Mouse (Mus musculus) embryo, embryonic 11.5 days (tissue): ENCODE measurements around the gene Ston2.

Source experiments
- DNase-seq: peaks from one replicate; pipeline ENCODE4 v3.0.0-alpha.2; 2012; ENCODE audit warnings: low read depth, low spot score

Ston2 gene

DNA sequence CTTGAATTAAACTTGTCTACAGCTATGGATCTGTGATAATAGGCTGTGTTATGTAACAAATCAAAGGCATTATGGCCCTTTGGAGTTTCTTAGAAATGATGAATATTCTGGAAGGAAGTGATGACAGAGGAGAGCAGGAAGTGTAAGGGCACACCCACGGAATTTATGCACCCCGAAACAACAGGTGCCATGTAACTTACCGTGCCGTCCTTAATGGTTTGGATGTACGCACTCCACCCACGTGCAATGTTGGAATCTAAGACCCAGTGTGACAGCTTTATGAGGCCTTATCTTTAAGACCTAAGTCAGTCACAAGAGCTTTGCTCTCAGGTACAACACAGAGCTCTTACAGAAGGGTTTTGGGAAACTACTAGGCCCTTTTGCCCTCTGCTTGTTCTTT lies 124.9 kb downstream of the Ston2 start:
- DNase-seq, result no peak

DNA sequence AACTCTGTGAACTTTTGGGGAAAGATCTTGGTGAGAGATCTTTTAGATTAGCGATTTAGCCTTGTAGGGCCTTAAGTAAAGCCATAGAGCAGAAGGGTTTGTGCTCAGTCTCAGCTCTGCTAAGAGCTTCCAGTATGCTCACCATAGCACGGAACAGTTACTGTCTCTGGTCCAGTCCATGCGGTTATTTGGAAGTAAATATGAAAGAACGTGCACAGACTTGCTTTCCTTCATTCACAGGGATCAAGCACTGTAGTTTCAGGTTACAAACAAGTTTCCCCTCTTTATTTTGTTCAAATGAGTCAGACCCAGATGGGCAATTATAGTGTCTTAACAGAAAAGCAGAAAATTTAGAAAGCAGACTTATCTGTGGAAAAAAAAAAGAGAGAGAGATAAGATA lies 125.3 kb downstream of the Ston2 start:
- no peak for DNase-seq

DNA sequence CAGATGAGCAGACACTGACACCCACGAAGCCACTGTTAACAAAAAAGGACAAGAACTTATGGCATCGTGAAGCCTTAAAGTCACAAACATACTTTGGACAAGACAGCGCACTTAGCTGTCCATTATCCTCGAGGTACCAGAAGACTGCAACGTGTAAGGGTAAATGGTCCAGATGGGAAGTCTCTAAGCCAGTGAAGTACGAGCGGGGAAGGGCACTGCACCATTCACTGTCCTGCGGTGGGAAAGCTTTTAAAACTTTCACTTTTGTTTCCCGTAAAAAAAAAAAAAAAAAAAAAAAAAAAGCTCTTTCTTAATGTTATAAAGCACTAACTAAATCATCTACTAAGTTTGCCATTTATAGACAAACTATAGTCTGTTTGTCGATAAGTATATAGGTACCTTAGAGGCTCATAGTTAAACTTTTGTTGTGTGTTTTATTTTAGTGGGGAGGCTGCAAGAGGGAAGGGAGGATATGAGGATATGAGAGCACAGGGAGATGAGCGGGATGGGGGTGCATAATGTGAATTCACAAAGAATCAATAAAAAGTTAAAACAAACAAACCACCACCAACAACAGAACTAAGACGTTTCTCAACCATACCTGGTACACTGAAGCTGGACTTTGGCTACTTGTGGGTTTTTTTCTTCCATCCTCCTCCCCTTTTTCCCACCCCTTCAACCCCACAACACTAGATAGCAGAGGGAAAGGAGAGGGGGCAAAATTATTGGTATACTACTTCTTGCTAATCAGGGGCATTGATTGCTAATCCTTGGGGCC lies 127.4 kb downstream of the Ston2 start:
- no peak for DNase-seq

DNA sequence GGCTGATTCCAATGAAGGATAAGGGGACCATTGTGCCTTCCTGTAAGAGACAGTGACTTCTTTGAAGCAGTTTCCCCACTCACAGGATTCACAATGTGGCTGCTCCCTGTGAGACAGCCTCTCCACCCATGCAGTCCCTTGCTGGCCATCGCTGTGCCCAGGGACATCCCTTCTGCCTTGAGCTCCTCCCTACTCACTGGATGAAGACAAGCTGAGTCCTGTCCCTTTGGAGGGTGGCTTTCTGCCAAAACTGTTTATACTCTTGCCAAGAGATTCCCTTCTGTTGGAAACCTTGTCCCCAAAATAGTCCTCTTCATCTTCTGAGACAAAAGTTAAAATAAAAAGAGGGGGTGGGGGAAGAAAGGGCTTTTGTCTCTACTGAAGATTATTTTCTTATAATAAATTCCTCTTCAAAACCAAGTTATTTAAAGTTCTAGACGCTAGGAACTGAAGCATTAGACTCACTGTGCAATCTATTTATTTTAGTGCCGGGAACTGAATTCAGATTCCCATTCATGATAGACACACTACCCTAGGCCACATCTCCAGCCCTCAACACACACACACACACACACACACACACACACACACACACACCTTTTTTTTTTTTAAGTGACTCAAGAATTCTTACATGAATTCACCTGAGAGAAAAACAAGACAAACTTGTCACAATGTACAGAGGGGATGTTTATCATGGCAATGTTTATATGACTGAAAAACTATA lies 133.6 kb downstream of the Ston2 start:
- no peak for DNase-seq

DNA sequence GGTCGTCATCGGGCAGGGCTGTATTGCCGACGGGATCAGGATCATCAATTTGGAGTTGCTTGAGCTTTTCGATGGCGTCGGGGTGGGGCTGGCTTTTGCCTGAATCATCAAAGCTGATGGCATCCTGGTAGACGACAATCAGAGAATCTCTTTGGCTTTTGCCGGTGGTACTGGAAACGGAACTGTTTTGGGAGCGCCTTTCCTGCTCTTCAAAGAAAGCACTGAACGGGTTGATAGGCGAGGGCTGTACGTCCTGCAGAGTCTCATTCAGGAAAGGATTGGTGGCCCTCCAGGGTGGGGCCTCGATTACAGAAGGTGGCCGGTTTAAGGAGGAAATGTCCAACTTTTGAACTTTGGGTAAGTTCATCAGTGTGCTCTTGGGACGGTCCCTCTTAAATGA lies 139.8 kb downstream of the Ston2 start:
- DNase-seq, result no peak

DNA sequence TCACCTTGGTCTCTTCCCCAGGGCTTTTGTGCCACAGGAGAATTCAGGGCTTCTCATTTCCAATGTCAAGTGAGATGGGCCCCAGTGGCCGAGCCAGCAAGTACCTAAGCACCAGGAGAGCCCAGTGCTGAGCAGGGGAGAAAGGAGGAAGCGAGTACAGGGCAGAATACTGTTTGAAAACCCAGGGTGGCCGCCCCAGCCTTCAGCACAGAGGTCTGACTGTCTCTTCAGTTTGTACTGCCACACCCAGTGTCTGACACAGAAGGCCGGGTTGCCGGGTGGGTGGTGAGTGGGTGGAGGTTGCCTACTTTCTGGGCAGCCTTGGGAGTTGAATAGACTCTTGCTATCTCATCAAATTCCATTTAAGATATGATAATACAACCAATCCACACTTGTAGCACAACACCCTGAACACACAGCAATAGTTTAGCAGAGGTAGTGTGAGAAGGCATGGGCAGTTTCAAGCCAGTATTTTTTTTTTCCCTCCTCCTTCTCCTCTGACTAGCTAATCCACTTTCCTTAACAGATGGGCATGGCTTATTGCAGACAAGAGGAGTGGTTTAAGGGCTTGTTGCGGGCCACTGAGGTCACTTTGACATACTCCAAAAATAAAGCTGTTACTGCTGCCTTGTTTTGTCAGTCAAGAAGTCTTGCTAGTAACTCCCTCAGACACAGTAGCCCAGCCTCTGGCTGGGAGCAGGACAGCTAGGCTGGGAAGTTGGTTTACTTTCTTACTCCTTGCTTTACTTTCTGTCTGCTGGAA lies 142.6 kb downstream of the Ston2 start:
- no peak for DNase-seq

DNA sequence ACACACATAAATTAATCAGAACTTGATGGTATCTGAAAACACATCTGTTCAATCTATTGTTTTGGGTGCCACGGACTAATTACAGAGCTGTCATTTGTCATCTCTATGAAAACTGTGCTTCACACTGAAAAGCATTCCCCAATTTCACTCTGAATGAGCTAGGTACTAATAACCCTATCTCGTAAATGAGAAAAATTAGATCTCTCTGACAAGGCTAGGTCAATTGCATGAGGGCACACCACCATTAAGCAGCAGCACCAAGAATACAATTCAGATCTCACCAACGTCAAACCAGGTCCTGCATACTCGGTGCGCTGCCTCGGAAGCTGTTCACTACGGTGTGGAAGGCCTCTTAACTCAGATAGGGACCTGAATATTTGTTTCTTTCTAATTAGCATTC lies 145.0 kb downstream of the Ston2 start:
- no peak for DNase-seq

DNA sequence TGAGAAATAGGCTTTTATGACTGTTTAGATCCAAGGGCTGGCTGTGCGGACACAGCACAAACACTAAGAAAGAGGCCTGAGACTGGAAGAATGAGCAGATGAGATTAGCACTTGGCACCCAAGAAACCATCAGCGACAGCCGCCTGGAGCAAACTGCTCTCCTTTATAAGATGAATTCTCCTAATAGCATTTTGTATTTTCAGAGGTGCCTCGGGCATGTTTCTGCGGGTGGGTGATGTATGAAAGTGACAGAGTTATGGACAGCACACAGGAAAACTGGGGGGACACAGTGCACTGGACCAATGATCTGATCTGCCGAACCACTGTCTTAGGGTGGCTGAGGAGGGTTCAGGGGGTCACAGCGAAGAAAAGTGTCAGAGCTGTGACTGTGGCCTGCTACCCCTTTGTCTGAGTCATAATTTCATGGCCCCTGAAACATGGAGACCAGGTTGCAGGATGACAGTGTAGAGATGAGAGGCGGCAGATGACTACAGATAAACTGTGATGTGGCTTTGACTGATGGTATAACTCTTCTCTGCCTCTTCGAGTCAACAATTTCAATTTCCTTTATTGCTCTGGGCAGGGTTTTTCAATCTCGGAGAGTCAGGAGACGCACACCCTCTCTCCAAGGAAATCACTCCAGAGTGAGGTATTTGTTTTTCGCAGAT lies 145.6 kb downstream of the Ston2 start:
- no peak for DNase-seq

DNA sequence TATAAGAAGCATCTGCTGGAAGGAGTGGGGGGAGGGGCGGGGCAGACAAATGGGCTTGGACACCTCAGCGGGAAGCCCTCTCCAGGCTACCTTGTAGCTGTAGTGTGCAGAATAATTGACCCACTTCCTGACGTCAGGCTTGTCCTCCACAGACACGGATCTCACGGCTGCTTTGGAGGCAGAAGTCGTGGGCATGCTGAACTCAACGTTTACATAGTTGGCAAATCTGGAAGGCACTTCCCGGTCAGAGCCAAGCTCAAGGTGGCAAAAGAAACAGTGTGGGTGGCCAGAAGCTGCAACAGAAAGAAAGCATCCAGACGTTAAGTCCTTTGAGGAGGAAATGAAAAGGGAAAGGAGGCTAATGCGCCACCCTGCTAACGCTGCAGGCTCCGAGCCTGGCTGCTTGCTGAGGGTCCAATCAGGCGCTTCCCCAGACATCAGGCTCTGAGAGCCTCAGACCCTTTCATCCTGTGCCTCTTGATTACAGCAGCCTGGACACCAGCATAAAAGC lies 146.5 kb downstream of the Ston2 start:
- DNase-seq, result no peak

DNA sequence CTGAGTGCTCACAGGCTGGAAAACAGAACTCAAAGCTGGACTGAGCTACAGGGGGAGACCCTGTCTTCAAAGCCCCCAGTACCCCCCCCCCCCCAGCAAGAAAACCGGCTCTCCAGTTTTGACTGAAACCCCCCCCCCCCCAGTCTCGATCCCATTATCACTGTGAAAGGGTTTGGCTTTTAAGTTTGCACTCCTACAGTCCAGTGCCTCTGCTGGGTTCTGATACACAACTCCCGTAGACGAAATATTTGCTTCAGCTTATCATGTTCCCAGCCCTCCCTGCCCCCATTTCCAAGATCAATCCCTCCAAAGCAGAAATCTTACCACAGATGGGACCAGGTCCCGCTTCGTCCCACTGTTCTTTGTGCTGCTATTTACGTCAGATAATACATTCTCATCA lies 147.1 kb downstream of the Ston2 start:
- DNase-seq, result no peak

DNA sequence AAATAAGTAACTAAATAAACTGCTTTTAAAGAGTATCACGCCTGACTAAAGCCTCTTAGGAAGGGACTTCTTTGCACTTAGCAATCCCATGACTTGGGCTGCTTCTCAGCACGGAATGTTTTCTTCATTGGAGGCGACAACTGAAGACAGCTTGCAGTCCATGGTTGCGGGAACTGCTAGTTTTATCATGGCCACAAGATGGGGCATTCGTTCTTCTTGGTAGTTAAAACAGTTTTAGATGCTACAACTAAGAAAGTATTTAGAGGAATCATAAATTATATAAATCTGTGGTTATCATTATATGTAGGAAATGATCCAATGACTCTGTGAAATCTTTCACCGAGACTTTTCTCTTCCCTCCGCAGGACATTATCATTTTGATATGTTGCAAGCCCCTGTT lies 147.5 kb downstream of the Ston2 start:
- DNase-seq, result peak; percentile 40

DNA sequence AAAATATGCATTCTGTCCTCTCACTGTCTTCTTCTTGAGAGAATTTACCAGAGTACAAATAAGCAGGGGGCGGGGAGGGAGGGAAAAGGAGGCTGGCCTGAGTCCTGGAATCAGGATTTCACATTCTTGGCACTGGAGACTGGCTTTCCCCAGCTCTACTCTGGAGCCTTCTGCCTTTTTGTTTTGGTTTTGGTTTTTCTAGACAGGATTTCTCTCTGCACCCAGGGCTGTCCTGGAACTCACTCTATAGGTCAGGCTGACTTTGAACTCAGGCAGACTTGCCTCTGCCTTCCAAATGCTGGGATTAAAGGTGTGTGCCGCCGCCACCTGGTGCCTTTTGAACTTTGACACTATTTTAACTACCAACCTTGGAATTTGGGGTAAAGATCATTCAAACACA lies 149.8 kb downstream of the Ston2 start:
- no peak for DNase-seq

DNA sequence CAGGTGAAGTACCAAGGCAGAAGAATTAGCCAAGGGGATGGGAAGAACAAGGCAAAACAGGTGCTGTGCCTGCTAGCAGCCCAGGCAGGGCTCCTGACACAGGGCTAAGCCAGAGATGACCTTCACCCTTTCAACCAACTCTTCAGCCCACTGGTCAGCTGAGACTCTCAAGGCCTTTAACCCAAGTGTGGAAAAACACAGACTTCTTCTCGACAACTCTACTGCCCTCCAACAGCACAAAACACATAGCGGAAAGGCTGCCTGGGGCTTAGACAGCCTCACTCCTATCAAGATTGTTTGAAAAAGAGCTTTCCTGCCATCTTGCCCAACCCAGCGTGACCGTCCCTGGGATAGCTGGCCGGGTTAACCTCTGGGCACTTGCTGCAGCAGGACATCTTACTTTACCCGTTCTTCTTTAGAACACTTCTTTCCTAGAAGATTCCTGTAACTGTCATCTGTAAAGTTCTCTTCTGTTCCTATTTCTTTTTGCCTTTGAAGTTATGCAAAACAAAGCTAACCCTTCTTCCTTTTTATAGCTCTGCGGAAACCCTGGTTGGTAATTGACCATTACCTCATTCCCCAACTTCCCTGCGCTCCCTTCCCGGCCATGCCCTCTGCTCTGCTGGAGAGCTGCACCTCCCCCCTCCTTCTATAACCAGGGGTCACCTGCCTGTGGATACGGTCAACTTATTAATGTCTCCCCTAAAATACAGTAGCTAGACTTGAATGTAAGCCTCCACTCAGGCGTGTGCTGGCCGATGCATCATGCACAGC lies 150.9 kb downstream of the Ston2 start:
- DNase-seq, result no peak

DNA sequence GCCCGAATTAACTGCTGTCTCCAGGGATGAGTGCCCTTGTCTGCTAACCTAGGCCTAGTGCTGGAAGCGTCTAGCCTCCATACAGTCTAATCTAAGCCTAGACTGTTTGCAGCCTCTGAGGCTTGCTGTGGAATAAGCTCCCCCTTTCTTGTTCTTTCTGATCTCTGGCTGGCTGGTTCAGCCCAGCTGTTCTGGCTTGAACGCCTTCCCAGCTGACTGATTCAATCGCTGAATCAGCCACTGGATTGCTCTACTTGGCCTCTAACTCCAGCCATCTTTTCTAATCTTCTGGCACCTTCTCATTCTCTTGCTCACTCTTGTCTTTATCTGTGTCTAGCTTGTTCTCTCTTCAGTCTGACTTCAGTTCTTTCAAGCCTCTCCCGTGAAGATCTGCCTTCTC lies 161.7 kb downstream of the Ston2 start:
- no peak for DNase-seq

DNA sequence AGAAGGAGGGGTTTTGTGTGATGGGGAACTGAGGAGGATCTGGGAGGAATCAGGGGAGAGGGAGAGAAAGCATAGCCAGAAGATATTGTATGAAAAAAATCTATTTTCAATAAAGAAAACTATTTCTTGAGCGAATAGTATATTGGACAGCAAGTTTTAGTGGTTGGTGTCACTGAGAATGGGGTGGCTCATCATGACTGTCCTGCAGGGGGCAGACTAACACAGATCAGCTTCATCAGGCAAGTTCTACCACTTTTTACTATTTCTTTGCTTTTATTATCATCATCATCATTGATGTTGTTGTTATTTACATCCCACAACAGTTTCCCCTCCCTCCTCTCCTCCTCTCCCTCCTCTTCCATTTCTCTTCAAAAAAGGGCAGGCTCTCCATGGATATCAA lies 163.2 kb downstream of the Ston2 start:
- no peak for DNase-seq

DNA sequence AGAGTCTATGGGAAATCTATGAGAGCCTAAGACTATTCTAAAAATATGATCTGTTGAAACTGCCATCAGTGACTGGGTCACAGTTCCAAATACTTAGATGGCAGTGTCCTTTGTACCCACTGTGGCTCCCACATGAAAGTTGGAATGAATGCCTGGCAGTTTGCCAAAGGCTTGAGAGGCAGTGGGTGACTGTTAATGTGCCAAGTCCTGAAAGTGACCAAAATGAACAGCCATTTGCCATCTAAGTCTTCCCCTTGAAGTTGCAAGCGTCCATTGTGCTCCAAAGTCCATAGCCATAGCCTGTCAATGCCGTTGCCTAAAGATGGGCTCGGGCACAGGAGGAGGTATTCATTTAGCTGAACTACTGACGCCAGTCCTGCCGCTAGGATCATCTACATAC lies 178.8 kb downstream of the Ston2 start:
- DNase-seq, result no peak

DNA sequence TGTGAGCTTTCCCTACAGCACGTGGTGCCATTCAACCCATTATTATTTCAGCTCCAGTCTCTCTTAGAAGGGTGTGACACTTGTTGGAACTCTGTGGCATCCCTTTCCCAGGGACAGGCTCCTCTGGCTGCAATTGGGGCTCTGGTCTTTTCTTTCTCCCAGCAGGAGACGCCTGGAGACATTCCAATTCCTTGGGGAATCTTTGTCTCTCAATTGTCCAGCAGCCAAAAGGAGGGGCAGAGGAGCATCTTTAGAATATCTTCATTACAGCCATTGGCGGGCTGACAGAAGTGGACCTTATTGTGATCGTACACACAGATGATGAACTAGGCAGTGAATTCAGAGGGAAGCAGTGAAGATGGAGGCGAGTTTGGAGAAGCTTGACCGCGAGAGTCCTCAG lies 180.5 kb downstream of the Ston2 start:
- no peak for DNase-seq

DNA sequence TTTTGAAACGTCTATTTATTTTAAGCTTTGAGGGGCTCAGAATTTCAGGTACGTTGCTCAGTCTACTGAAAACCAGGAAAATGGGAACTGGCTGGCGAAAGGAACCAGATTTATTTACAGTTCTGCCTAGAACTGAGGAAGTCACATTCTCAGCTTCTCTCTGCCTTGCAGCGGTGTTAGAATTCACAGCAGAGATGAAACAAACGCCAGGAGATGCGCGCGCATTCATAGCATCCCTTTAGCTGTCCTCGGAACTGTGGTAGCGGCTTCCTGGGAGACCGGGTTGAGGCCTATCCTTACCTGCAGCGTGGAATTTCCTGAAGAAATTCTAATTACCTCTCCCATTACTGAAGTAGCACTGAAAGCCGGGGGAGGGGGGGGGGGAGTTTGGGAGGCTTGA lies 181.5 kb downstream of the Ston2 start:
- DNase-seq, result no peak

DNA sequence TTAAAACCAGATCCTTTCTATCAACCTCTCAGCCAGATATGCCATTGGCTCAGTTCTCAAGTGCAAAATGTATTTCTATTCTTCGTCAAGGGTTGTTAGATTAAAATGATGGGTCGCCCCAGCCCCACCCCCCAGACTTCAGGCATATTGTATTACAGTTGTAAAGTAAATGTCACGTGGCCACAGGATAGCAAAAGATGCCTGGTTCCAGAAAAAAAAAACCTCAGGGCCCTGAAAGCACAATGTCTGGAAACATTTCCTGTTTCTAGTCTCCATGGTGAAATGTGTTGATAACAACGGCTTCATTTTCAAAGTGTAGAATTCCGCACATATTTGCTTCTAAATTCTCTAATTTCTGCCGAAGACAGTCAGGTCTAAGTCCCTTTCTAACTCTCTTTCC lies 183.6 kb downstream of the Ston2 start:
- DNase-seq, result no peak

DNA sequence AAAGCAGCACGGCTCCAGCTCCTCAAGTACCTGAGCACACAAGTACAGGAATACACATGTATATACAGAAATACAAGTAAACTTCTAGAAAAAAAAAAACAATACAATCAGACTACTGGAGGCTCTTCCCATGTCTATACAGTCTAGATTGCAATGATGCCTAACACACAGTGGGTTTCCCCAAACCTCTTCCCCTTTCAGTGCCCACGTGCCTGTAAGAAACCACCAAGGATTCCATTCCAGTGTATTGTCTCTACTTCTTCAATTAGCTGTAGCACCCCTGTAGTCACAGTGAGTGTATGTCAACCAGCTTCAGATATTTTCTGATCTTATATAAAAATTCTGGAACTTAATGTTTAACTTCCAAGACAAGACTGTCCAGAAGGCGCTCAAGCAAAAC lies 196.1 kb downstream of the Ston2 start:
- DNase-seq, result no peak

DNA sequence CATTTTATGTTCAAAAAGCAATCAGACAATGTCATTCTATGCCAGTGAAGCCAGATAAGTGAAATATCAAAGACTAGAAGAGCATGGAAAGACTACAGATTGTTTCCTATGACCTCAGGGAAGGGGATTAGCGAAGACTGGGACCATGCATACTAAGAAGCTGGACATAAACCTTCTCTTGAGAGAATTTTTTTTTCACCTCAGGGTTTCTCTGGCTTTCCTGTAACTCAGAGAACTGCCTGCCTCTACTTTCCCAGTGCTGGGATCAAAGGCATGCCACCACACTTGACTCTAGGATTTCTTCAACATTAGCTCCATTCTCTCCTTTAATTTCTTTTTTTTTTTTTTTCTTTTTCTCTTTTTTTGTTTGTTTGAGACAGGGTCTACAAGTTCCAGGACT lies 197.0 kb downstream of the Ston2 start:
- DNase-seq, result no peak
